Mouse (Mus musculus) E14TG2a.4 (cell line): Measurements from ENCODE around the gene Trp63.

Experiments
- CTCF ChIP-seq: conservative IDR thresholded peaks from 2 replicates; pipeline ENCODE4 v1.5.1; 2014; ENCODE audit warnings: low read length
- NANOG ChIP-seq: IDR thresholded peaks from 2 replicates; pipeline ENCODE4 v1.6.1; 2014; ENCODE audit warnings: borderline replicate concordance, low read length, mixed read lengths
- POU5F1 ChIP-seq: IDR thresholded peaks from 2 replicates; pipeline ENCODE4 v1.6.1; 2014; ENCODE audit warnings: low read length, borderline replicate concordance

DNA sequence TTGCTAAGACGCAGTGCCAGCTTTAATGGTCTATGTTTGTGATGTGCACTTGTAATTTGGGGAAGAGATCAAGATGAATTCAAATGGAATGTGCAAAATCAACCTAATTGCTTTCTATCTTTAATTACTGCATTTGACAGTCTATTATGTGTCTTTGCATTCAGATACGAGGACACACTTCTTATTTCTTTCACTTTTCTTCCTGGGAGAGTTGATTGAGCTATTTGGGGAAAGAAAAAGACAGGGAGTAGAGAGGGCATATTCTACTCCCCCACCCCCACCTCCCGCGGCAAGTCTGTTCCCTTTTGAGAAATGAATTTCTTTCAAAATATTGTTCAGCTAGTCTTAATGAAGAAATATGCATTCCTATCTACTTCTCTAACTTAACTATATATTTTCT lies 149.0 kb downstream of the Trp63 start:
- no peak for TF ChIP-seq CTCF
- no peak for TF ChIP-seq POU5F1
- TF ChIP-seq NANOG, result no peak
